Mouse (Mus musculus) skeletal muscle tissue, adult 2 months (tissue): Measurements from ENCODE around the gene Fam89b.

Source experiments
- DNase-seq: peaks from one replicate; pipeline ENCODE4 v3.0.0-alpha.2; 2012; ENCODE audit warnings: low read depth, low spot score

Gene Fam89b

GRCm38 (mm10) chr19:5729444-5729815 lies at the start of gene Fam89b:
Fam89b (minus strand) TSS chr19:5729653.
- peak; percentile 74 for DNase-seq

- no peak for DNase-seq
Measured at GRCm38 (mm10) chr19:5778312-5778711, 48.9 kb upstream of the Fam89b start.

GRCm38 (mm10) chr19:5777387-5778032 lies 48.1 kb upstream of the Fam89b start:
- DNase-seq, result no peak

GRCm38 (mm10) chr19:5770925-5771860 lies 41.7 kb upstream of the Fam89b start, which contains the start of gene Scyl1:
Scyl1 (minus strand) TSS chr19:5771419.
- peak; percentile 89 for DNase-seq

GRCm38 (mm10) chr19:5770311-5770710 lies 40.9 kb upstream of the Fam89b start:
- DNase-seq, result peak; percentile 29

GRCm38 (mm10) chr19:5767271-5767670 lies 37.8 kb upstream of the Fam89b start:
- DNase-seq, result no peak

GRCm38 (mm10) chr19:5763163-5763562 lies 33.7 kb upstream of the Fam89b start:
- no peak for DNase-seq

- no peak for DNase-seq
Measured at GRCm38 (mm10) chr19:5758878-5759403, 29.5 kb upstream of the Fam89b start.

GRCm38 (mm10) chr19:5756991-5757636 lies 27.7 kb upstream of the Fam89b start:
- DNase-seq, result no peak

- no peak for DNase-seq
Measured at GRCm38 (mm10) chr19:5756321-5756985, 27.0 kb upstream of the Fam89b start.

- DNase-seq, result no peak
Measured at GRCm38 (mm10) chr19:5751742-5752141, 22.3 kb upstream of the Fam89b start.

GRCm38 (mm10) chr19:5750951-5751350 lies 21.5 kb upstream of the Fam89b start:
- no peak for DNase-seq

GRCm38 (mm10) chr19:5749476-5749875 lies 20.0 kb upstream of the Fam89b start:
- DNase-seq, result no peak

- no peak for DNase-seq
Measured at GRCm38 (mm10) chr19:5746907-5747363, 17.5 kb upstream of the Fam89b start.

- DNase-seq, result no peak
Measured at GRCm38 (mm10) chr19:5745756-5746710, 16.6 kb upstream of the Fam89b start.

GRCm38 (mm10) chr19:5743576-5743975 lies 14.1 kb upstream of the Fam89b start:
- DNase-seq, result no peak

- DNase-seq, result no peak
Measured at GRCm38 (mm10) chr19:5742241-5742641, 12.8 kb upstream of the Fam89b start.

GRCm38 (mm10) chr19:5741641-5742240 lies 12.3 kb upstream of the Fam89b start:
- peak; percentile 66 for DNase-seq
